Mouse (Mus musculus) C2C12 (cell line): ENCODE data around the gene Ly6g5c.

Source experiments
- CEBPB ChIP-seq: IDR thresholded peaks from one replicate; pipeline ENCODE4 v1.6.1; 2011; ENCODE audit warnings: low read depth, mild to moderate bottlenecking, control low read depth, moderate library complexity
- CTCF ChIP-seq: IDR thresholded peaks from one replicate; pipeline ENCODE4 v1.5.1; 2011; ENCODE audit not compliant: control insufficient read depth, insufficient read depth, insufficient read length
- MYOD1 ChIP-seq: IDR thresholded peaks from one replicate; pipeline ENCODE4 v1.6.1; 2011; ENCODE audit warnings: low read depth; ENCODE audit not compliant: control insufficient read depth, insufficient read length
- USF1 ChIP-seq: IDR thresholded peaks from one replicate; pipeline ENCODE4 v1.6.1; 2011; ENCODE audit warnings: low read depth, mild to moderate bottlenecking, control low read depth, moderate library complexity

- TF ChIP-seq MYOD1, result no peak
- TF ChIP-seq CTCF, result no peak
- no peak for TF ChIP-seq CEBPB
- no peak for TF ChIP-seq USF1
Observed at GRCm38 (mm10) chr17:35115046-35116019, 7.3 kb downstream of the Ly6g5c start, which contains the start of gene Ly6g5b.
